Mouse (Mus musculus) urinary bladder, postnatal 25 days (tissue): Measurements from ENCODE around the gene Vipr2.

Experiments used
- DNase-seq: peaks from one replicate; pipeline ENCODE4 v3.0.0; 2022; ENCODE audit warnings: low spot score

Gene Vipr2

GRCm38 (mm10) chr12:116097166-116097565 lies 19.6 kb downstream of the Vipr2 start:
- no peak for DNase-seq

GRCm38 (mm10) chr12:116101945-116102344 lies 24.4 kb downstream of the Vipr2 start:
- no peak for DNase-seq

- DNase-seq: no peak
Observed at GRCm38 (mm10) chr12:116109451-116110353, 32.2 kb downstream of the Vipr2 start.

GRCm38 (mm10) chr12:116111007-116111694 lies 33.6 kb downstream of the Vipr2 start:
- DNase-seq: no peak

- DNase-seq: no peak
Observed at GRCm38 (mm10) chr12:116115781-116116180, 38.3 kb downstream of the Vipr2 start.

- DNase-seq: no peak
Observed at GRCm38 (mm10) chr12:116116455-116116854, 38.9 kb downstream of the Vipr2 start.

GRCm38 (mm10) chr12:116117352-116117929 lies 39.9 kb downstream of the Vipr2 start:
- no peak for DNase-seq

GRCm38 (mm10) chr12:116119001-116119400 lies 41.5 kb downstream of the Vipr2 start:
- no peak for DNase-seq

GRCm38 (mm10) chr12:116123786-116124185 lies 46.3 kb downstream of the Vipr2 start:
- DNase-seq: no peak

- DNase-seq: no peak
Observed at GRCm38 (mm10) chr12:116130936-116131335, 53.4 kb downstream of the Vipr2 start.

- no peak for DNase-seq
Observed at GRCm38 (mm10) chr12:116132909-116133308, 55.4 kb downstream of the Vipr2 start.

- DNase-seq: no peak
Observed at GRCm38 (mm10) chr12:116135906-116136305, 58.4 kb downstream of the Vipr2 start.

GRCm38 (mm10) chr12:116138322-116139205 lies 61.0 kb downstream of the Vipr2 start:
- no peak for DNase-seq

GRCm38 (mm10) chr12:116140605-116141004 lies 63.1 kb downstream of the Vipr2 start:
- no peak for DNase-seq

GRCm38 (mm10) chr12:116141816-116142215 lies 64.3 kb downstream of the Vipr2 start:
- no peak for DNase-seq

GRCm38 (mm10) chr12:116142464-116142863 lies 64.9 kb downstream of the Vipr2 start:
- DNase-seq: no peak

- DNase-seq: no peak
Observed at GRCm38 (mm10) chr12:116145246-116145645, 67.7 kb downstream of the Vipr2 start.

- DNase-seq: no peak
Observed at GRCm38 (mm10) chr12:116145686-116146085, 68.2 kb downstream of the Vipr2 start.

- DNase-seq: no peak
Observed at GRCm38 (mm10) chr12:116146996-116147634, 69.6 kb downstream of the Vipr2 start.

GRCm38 (mm10) chr12:116152866-116153428 lies 75.4 kb downstream of the Vipr2 start:
- no peak for DNase-seq
